Mouse (Mus musculus): Measurements from ENCODE around the gene Col5a2. TPM values are rescaled to one million over a fixed set of nuclear protein-coding genes. Genes with fewer than 3 reads are reported as not detected.
"Not testable (repeated sequence)": the region's sequence is repeated elsewhere in the genome, so short reads cannot be mapped to it uniquely, and the experiment has no call there.

The Col5a2 gene
- total RNA-seq (2014; fragmentation: Nextera tagmentation) (not detected in 2 replicates), total RNA-seq (2017) (under 0.01 and 0.38 TPM in 2 replicates), polyA plus RNA-seq (2012) (not detected in 2 replicates)

DNA sequence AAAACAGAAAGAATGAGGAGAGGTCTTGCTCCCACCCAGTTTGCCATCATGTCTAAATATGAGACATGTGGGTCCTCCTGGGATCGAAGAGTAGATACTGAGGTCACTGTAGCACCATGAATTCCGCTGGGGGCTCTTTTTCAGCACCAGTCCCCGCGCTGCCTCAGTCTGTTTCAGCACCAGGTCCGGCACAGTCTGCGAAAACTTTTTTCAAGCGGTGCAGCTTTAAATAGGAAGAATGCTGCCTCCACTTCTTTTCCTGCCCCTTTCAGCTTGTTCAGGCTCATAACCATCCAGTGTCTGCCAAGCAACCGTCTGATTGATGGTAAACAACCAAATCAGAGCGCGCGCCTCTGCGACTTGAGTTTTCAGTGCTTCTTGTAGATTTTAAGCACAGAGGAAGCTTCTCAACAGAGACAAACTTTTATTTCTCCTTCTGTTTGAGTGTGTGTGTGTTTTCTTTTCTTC, at the start of gene Col5a2:
Gene Col5a2, minus strand, starts transcription at position 418 of the 468 bp plus-strand sequence.
- no peaks in the 10 kb centered on the region for H3K4me1 ChIP-seq (ENCODE audit: insufficient read depth, low read depth, low read length)
- no peaks in the 10 kb centered on the region for H3K36me3 ChIP-seq (replicated peaks)
- ATAC-seq (ENCODE audit: extremely low read depth, insufficient number of reproducible peaks, low FRiP score, poor library complexity, severe bottlenecking) (no peak), DNase-seq (ENCODE audit: low spot score) (no peak)
- no peak within 1 kb of the TSS for H3K4me3 ChIP-seq (ENCODE audit: low read depth, low read length)
- H3K9me3 ChIP-seq (replicated peaks), result no peaks in the 10 kb centered on the region
- no peak for TF ChIP-seq POLR2AphosphoS5 (IDR thresholded peaks at IDR 0.05; ENCODE audit: insufficient replicate concordance, low read depth, low read length)
- TF ChIP-seq GATA1 (IDR thresholded peaks at IDR 0.05; ENCODE audit: borderline replicate concordance, low read length), result no peak
- no peak for TF ChIP-seq GATA2 (IDR thresholded peaks at IDR 0.05; ENCODE audit: borderline replicate concordance, low read depth, low read length)
- no peak for TF ChIP-seq TAL1 (conservative IDR thresholded peaks at IDR 0.05; ENCODE audit: low read depth, low read length)
- TF ChIP-seq CTCF (IDR thresholded peaks at IDR 0.05; ENCODE audit: low read depth, low read length), result no peak
- no peaks in the 10 kb centered on the region for H3K27me3 ChIP-seq (ENCODE audit: insufficient read depth, low read length)

GRCm38 (mm10) chr1:45550531-45550930, 47.4 kb upstream of the Col5a2 start:
- Histone ChIP-seq H3K9me3 (replicated peaks) (no peaks in the 10 kb centered on the region), H3K36me3 (replicated peaks) (no peaks in the 10 kb centered on the region), H3K4me1 (ENCODE audit: insufficient read depth, low read depth, low read length) (no peaks in the 10 kb centered on the region), H3K27me3 (ENCODE audit: insufficient read depth, low read length) (no peaks in the 10 kb centered on the region), H3K4me3 (ENCODE audit: low read depth, low read length) (no peak overlapping the region)
- no peak for DNase-seq (ENCODE audit: low spot score)
- no peak for TF ChIP-seq CTCF (IDR thresholded peaks at IDR 0.05; ENCODE audit: low read depth, low read length)
- TF ChIP-seq GATA2 (IDR thresholded peaks at IDR 0.05; ENCODE audit: borderline replicate concordance, low read depth, low read length), result no peak
- no peak for TF ChIP-seq TAL1 (conservative IDR thresholded peaks at IDR 0.05; ENCODE audit: low read depth, low read length)
- no peak for TF ChIP-seq GATA1 (IDR thresholded peaks at IDR 0.05; ENCODE audit: borderline replicate concordance, low read length)
- no peak for TF ChIP-seq POLR2AphosphoS5 (IDR thresholded peaks at IDR 0.05; ENCODE audit: insufficient replicate concordance, low read depth, low read length)
- no peak for ATAC-seq (ENCODE audit: extremely low read depth, insufficient number of reproducible peaks, low FRiP score, poor library complexity, severe bottlenecking)

DNA sequence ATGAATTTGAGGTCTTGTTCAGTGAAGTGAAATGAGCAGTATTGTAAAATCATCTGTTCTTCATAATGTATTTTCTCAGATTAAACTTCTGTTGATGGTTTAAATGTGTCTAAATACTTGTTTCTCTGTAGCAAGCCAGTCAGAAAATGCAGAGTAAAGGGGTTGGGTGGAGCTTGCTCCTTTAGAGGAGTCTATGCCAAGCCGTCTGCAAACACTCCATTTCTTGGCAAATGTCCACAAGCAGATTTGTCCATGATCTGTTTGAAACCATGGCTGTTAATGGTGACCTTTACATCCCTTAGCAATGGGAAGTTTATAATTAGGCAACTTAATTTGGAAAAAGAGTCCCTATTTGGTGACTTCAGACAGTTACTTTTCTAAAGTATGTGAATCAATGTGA, 38.8 kb upstream of the Col5a2 start:
- Histone ChIP-seq H3K27me3 (ENCODE audit: insufficient read depth, low read length) (peaks cover 2% of the 10 kb centered on the region; the same call in 1 of the 2 replicates), H3K4me1 (ENCODE audit: insufficient read depth, low read depth, low read length) (no peaks in the 10 kb centered on the region), H3K9me3 (replicated peaks) (no peaks in the 10 kb centered on the region), H3K36me3 (replicated peaks) (no peaks in the 10 kb centered on the region), H3K4me3 (ENCODE audit: low read depth, low read length) (no peak overlapping the region)
- DNase-seq (ENCODE audit: low spot score) (no peak), ATAC-seq (ENCODE audit: extremely low read depth, insufficient number of reproducible peaks, low FRiP score, poor library complexity, severe bottlenecking) (no peak)
- no peak for TF ChIP-seq CTCF (IDR thresholded peaks at IDR 0.05; ENCODE audit: low read depth, low read length)
- no peak for TF ChIP-seq GATA1 (IDR thresholded peaks at IDR 0.05; ENCODE audit: borderline replicate concordance, low read length)
- TF ChIP-seq GATA2 (IDR thresholded peaks at IDR 0.05; ENCODE audit: borderline replicate concordance, low read depth, low read length), result no peak

DNA sequence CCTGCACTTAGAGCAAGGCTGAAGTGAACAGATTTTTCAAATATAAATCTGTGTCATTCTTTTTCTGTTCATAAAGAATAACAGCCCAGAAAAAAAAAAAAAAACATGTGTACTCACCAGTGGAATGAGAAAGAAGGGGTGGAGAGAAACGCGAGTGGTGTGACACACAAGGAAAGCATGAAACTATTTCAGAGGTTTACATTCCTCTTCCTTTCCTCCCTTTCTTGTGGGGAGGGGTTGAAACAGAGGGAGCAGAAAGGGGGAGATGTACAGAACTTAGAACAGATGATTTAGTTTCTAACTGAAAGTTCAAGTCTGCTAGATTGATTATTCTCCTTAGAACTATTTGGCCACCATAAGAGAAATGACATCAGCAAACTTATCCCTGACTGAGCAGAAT, 38.1 kb upstream of the Col5a2 start:
- Histone ChIP-seq H3K4me3 (ENCODE audit: low read depth, low read length) (no peak overlapping the region), H3K27me3 (ENCODE audit: insufficient read depth, low read length) (peaks cover 2% of the 10 kb centered on the region; the same call in 1 of the 2 replicates), H3K9me3 (replicated peaks) (no peaks in the 10 kb centered on the region), H3K36me3 (replicated peaks) (no peaks in the 10 kb centered on the region), H3K4me1 (ENCODE audit: insufficient read depth, low read depth, low read length) (no peaks in the 10 kb centered on the region)
- ATAC-seq (ENCODE audit: extremely low read depth, insufficient number of reproducible peaks, low FRiP score, poor library complexity, severe bottlenecking) (no peak), DNase-seq (ENCODE audit: low spot score) (no peak)
- TF ChIP-seq CTCF (IDR thresholded peaks at IDR 0.05; ENCODE audit: low read depth, low read length), result no peak
- TF ChIP-seq GATA2 (IDR thresholded peaks at IDR 0.05; ENCODE audit: borderline replicate concordance, low read depth, low read length), result no peak
- TF ChIP-seq TAL1 (conservative IDR thresholded peaks at IDR 0.05; ENCODE audit: low read depth, low read length), result no peak
- TF ChIP-seq POLR2AphosphoS5 (IDR thresholded peaks at IDR 0.05; ENCODE audit: insufficient replicate concordance, low read depth, low read length), result no peak
- TF ChIP-seq GATA1 (IDR thresholded peaks at IDR 0.05; ENCODE audit: borderline replicate concordance, low read length), result no peak

- DNase-seq (ENCODE audit: low spot score), result no peak
- no peaks in the 10 kb centered on the region for H3K36me3 ChIP-seq (replicated peaks)
- H3K27me3 ChIP-seq (ENCODE audit: insufficient read depth, low read length), result no peaks in the 10 kb centered on the region
- ATAC-seq (ENCODE audit: extremely low read depth, insufficient number of reproducible peaks, low FRiP score, poor library complexity, severe bottlenecking), result no peak
- H3K4me1 ChIP-seq (ENCODE audit: insufficient read depth, low read depth, low read length), result no peaks in the 10 kb centered on the region
- no peaks in the 10 kb centered on the region for H3K9me3 ChIP-seq (replicated peaks)
- TF ChIP-seq POLR2AphosphoS5 (IDR thresholded peaks at IDR 0.05; ENCODE audit: insufficient replicate concordance, low read depth, low read length), result no peak
- no peak for TF ChIP-seq CTCF (IDR thresholded peaks at IDR 0.05; ENCODE audit: low read depth, low read length)
- TF ChIP-seq GATA2 (IDR thresholded peaks at IDR 0.05; ENCODE audit: borderline replicate concordance, low read depth, low read length), result no peak
- no peak for TF ChIP-seq TAL1 (conservative IDR thresholded peaks at IDR 0.05; ENCODE audit: low read depth, low read length)
- no peak for TF ChIP-seq GATA1 (IDR thresholded peaks at IDR 0.05; ENCODE audit: borderline replicate concordance, low read length)
- H3K4me3 ChIP-seq (ENCODE audit: low read depth, low read length), result no peak overlapping the region
Observed at GRCm38 (mm10) chr1:45531486-45531885, 28.4 kb upstream of the Col5a2 start.

GRCm38 (mm10) chr1:45527476-45527875, 24.4 kb upstream of the Col5a2 start:
- not testable (repeated sequence) for DNase-seq (ENCODE audit: low spot score); H3K27me3 ChIP-seq (ENCODE audit: insufficient read depth, low read length); ATAC-seq (ENCODE audit: extremely low read depth, insufficient number of reproducible peaks, low FRiP score, poor library complexity, severe bottlenecking); H3K9me3 ChIP-seq (replicated peaks); H3K4me1 ChIP-seq (ENCODE audit: insufficient read depth, low read depth, low read length); H3K4me3 ChIP-seq (ENCODE audit: low read depth, low read length); H3K36me3 ChIP-seq (replicated peaks)

GRCm38 (mm10) chr1:45523601-45524000, 20.5 kb upstream of the Col5a2 start:
- no peak overlapping the region for H3K4me3 ChIP-seq (ENCODE audit: low read depth, low read length)
- no peaks in the 10 kb centered on the region for H3K9me3 ChIP-seq (replicated peaks)
- no peaks in the 10 kb centered on the region for H3K4me1 ChIP-seq (ENCODE audit: insufficient read depth, low read depth, low read length)
- ATAC-seq (ENCODE audit: extremely low read depth, insufficient number of reproducible peaks, low FRiP score, poor library complexity, severe bottlenecking) (no peak), DNase-seq (ENCODE audit: low spot score) (no peak)
- TF ChIP-seq GATA2 (IDR thresholded peaks at IDR 0.05; ENCODE audit: borderline replicate concordance, low read depth, low read length) (no peak), TAL1 (conservative IDR thresholded peaks at IDR 0.05; ENCODE audit: low read depth, low read length) (no peak), CTCF (IDR thresholded peaks at IDR 0.05; ENCODE audit: low read depth, low read length) (no peak), POLR2AphosphoS5 (IDR thresholded peaks at IDR 0.05; ENCODE audit: insufficient replicate concordance, low read depth, low read length) (no peak), GATA1 (IDR thresholded peaks at IDR 0.05; ENCODE audit: borderline replicate concordance, low read length) (no peak)
- no peaks in the 10 kb centered on the region for H3K36me3 ChIP-seq (replicated peaks)
- H3K27me3 ChIP-seq (ENCODE audit: insufficient read depth, low read length), result no peaks in the 10 kb centered on the region

Measured in G1E (cell line).